Mouse (Mus musculus) 3134 (cell line): ENCODE measurements around the gene Gcnt4.

Source experiments
- DNase-seq: peaks from one replicate; pipeline ENCODE4 v3.0.0-alpha.2; 2011; ENCODE audit warnings: low spot score; ENCODE audit not compliant: insufficient read length; ENCODE audit errors: extremely low read depth

The Gcnt4 gene

DNA sequence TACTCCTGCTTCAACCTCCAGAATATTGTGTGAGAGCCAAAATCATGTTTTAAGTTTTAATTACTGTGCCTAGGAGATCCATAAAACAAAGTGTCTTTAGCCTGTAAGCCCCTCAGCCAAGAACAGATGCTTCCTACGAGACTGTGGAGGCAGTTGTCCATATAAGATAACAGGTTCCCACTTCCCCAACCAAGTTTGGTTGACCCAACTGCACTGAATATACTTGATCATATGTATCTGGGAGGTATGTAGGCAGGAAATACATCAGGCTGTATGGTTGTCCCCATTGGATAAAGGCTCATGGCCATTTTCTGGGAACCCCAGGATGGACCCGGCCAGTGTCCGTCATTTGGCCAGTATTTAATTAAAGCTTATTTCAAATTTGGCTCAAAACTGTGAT is 65.6 kb downstream of the Gcnt4 start:
- DNase-seq: no peak

DNA sequence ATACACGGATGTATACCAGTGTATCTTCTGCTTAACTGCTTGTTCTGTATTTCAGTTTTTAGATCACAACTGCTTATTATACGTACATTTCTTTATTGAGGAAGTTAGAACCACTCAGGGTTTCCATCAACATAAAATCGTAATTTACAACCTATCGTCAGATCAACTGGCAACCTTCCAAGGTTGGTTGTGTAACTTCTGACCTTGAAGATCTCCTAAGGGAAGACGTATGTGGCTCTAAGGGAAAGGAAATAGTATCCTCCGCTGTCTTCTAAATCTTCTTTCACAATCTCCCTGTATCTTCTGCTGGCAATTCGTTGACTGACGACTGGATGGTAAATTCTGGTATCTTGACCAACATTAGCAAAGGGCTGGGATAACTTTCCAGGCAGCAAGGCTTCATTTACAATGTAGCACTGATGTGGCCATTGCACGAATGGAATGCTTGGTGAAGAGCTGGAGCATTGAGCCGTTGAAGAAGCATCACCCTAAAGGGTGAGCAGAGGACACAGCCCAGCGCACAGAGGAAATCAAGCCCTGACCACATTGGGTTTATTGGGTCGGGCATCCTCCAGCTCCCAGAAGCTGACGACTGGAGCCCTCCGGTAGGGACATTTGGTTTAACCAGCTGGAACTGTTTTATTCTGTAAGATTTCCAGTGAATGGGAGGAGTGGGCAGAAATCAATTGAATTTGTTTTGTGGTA is 66.2 kb downstream of the Gcnt4 start:
- DNase-seq: no peak

DNA sequence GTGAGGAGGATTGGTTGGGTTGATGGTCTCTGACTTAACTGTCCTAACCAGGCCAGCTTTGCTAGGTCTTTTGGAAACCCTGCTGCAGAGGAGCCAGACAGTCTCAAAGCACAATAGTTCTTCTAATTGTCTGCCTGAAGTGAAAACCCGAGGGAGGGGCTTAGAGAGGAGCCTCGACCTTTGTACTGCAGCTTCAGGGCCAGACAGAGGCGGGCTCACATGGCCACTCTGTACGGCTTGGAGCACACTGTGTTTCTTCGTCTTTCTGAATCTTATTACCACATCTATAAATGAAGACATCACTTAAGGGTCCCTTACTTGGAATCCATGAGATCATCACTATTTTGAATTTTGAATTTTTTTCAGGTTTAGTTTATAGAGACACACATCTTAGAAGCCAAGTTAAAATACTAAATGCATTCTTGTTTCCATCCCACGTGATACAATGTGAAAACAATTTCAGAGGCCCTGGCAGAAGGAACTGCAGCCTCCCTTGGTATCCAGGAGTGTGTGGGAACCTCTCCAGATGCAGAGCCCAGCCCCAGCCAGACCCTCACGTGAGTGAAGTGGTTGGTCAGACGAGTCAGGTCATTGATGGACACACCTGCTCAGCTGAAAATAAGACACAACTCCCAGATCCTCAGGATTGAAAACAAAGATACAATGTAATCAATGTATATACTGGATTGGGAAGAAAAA is 69.0 kb downstream of the Gcnt4 start:
- no peak for DNase-seq

DNA sequence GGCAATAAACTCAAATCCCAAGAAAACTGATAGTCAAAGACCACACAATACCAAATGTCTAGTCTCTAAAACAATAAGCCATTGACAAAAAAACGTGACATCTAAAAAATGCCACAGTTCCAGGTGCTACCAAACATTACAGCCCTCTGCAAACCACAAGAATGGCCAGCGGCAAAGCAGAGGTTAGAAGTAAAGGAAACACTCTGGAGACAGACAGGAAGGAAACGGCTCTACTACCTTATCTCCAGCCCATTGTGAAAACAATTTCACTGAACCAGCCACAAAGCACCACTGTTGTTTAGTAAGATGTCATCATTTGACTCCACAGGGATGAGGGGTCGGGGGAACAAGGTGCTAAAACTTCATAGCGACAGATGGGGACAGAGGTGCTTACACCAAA is 70.8 kb downstream of the Gcnt4 start:
- no peak for DNase-seq

DNA sequence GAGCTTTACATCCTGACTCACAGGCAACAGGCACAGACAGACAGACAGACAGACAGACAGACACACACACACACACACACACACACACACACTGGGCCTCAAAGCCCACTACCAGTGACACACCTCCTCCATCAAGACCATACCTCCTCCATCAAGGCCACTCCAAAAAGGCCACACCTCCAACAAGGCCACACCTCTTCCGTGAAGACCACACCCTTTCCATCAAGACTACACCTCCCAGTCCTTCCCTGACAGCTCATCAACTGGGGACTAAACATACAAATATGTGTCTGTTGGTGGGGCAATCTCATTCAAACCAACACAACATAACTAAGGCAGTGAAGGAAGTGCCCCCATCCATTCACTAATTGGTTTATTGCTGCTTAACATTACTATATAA is 72.6 kb downstream of the Gcnt4 start:
- DNase-seq: no peak
